Mouse (Mus musculus) limb, embryonic 14.5 days (tissue): Measurements from ENCODE around the gene Cdh4. TPM values are rescaled to one million over a fixed set of nuclear protein-coding genes. Genes with fewer than 3 reads are reported as not detected.

Experiments used
- ATAC-seq: fragments of 200-750 bp; cut with Nextera tagmentation; 2 replicates; pipeline ENCODE4 v1.8.0; 2017; ENCODE audit warnings: low read depth, moderate number of reproducible peaks, moderate TSS enrichment; ENCODE audit not compliant: low FRiP score
- DNase-seq: peaks from one replicate; pipeline ENCODE4 v3.0.0-alpha.2; 2015; ENCODE audit warnings: low spot score
- H3K27ac ChIP-seq: fragments of 300-500 bp; sonication (generic); replicated peaks from 2 replicates; pipeline ENCODE4 v1.5.1; 2014; ENCODE audit warnings: low read depth, mild to moderate bottlenecking, low read length, moderate library complexity, mixed read lengths
- H3K27me3 ChIP-seq: fragments of 300-500 bp; sonication (generic); 2 replicates; pipeline ENCODE4 v1.6.1; 2014; ENCODE audit warnings: low read length, mixed read lengths; ENCODE audit not compliant: control insufficient read depth, insufficient read depth
- H3K36me3 ChIP-seq: fragments of 300-500 bp; sonication (generic); 2 replicates; pipeline ENCODE4 v1.6.1; 2014; ENCODE audit warnings: mild to moderate bottlenecking, low read length, moderate library complexity, mixed read lengths; ENCODE audit not compliant: control insufficient read depth, insufficient read depth
- H3K4me1 ChIP-seq: fragments of 300-500 bp; sonication (generic); 2 replicates; pipeline ENCODE4 v1.6.1; 2014; ENCODE audit warnings: antibody characterized with exemption, low read length, mixed read lengths; ENCODE audit not compliant: control insufficient read depth, insufficient read depth
- H3K4me2 ChIP-seq: fragments of 300-500 bp; sonication (generic); replicated peaks from 2 replicates; pipeline ENCODE4 v1.6.1; 2014; ENCODE audit warnings: low read depth, mild to moderate bottlenecking, low read length, moderate library complexity; ENCODE audit not compliant: severe bottlenecking
- H3K4me3 ChIP-seq: fragments of 300-500 bp; sonication (generic); replicated peaks from 2 replicates; pipeline ENCODE4 v1.5.1; 2014; ENCODE audit warnings: low read length
- H3K9ac ChIP-seq: fragments of 300-500 bp; sonication (generic); 2 replicates; pipeline ENCODE4 v1.6.1; 2014; ENCODE audit warnings: mild to moderate bottlenecking, low read depth, low read length, moderate library complexity; ENCODE audit not compliant: severe bottlenecking
- H3K9me3 ChIP-seq: fragments of 300-500 bp; sonication (generic); 2 replicates; pipeline ENCODE4 v1.6.1; 2016; ENCODE audit warnings: low read length; ENCODE audit not compliant: control insufficient read depth
- POLR2A ChIP-seq: fragments of 200-500 bp; IDR thresholded peaks from 2 replicates; pipeline ENCODE4 v1.8.0; 2012; ENCODE audit warnings: inconsistent platforms, mild to moderate bottlenecking, moderate library complexity, borderline replicate concordance; ENCODE audit not compliant: insufficient read depth, insufficient read length; ENCODE audit errors: extremely low read depth
- WGBS: fragments of 180-500 bp; shearing (Covaris S2); extraction: QIAGEN DNeasy Blood & Tissue Kit; methylation state at CpG from one replicate; pipeline ENCODE4 v1.1.7; 2014; 5-methylcytosine and 5-hydroxymethylcytosine counted together
- polyA plus RNA-seq, 2 experiments: library from polyadenylated mRNA; depleted of rRNA in 1 of 2; stranded (reverse) in 1 of 2; unstranded in 1 of 2; fragments of >200 nt; fragmentation: Nextera tagmentation in 1 of 2; extraction: Ambion mirVana in 1 of 2; gene quantifications; 2 replicates each; pipeline versions ENCODE4 v1.2.1 to v1.2.3; 2012 to 2014

The Cdh4 gene
- polyA plus RNA-seq, 2 experiments = 7.5 to 9.0 TPM

DNA sequence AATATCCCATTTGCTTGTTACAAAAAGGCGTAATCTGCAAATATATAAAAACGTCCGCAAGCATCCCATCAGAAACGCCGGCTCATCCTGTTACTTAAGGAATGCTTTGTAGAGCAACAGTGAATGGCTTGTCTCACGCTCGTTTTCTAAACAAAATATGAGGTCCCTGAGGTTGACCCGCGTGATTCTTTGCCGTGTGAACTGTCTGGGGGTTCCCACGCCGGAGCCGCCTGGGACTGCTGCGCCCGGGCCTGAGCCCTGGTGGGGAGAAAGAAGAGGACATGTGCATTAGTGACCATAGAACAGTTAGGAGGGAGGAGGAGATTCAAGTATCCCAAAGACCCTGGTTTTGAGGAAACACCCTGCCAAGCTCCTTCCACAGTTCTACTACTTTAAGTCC lies 471.1 kb downstream of the Cdh4 start:
- Histone ChIP-seq H3K4me2 (no peak overlapping the region), H3K27me3 (no peaks in the 10 kb centered on the region), H3K36me3 (peaks cover 40% of the 10 kb centered on the region), H3K9ac (no peak overlapping the region), H3K4me3 (no peak overlapping the region), H3K4me1 (no peaks in the 10 kb centered on the region), H3K27ac (no peak overlapping the region), H3K9me3 (no peaks in the 10 kb centered on the region)
- DNase-seq (no peak), ATAC-seq (no peak)
- WGBS = 90% methylated on average over 15 of the region's 15 CpGs
- no peak for TF ChIP-seq POLR2A

- 88% methylated on average over 2 of the region's 2 CpGs for WGBS
- Histone ChIP-seq H3K36me3 (peaks cover 49% of the 10 kb centered on the region), H3K9ac (no peak overlapping the region), H3K27ac (no peak overlapping the region), H3K4me1 (no peaks in the 10 kb centered on the region), H3K9me3 (no peaks in the 10 kb centered on the region), H3K4me3 (no peak overlapping the region), H3K4me2 (no peak overlapping the region), H3K27me3 (no peaks in the 10 kb centered on the region)
- ATAC-seq (no peak), DNase-seq (no peak)
- no peak for TF ChIP-seq POLR2A
Measured at GRCm38 (mm10) chr2:179914246-179914645, 472.0 kb downstream of the Cdh4 start.

GRCm38 (mm10) chr2:179916877-179917673 lies 474.8 kb downstream of the Cdh4 start:
- DNase-seq = peak; percentile 63
- Histone ChIP-seq H3K36me3 (peaks cover 69% of the 10 kb centered on the region), H3K27ac (no peak overlapping the region), H3K4me3 (no peak overlapping the region), H3K4me2 (no peak overlapping the region), H3K9ac (no peak overlapping the region), H3K9me3 (no peaks in the 10 kb centered on the region), H3K4me1 (no peaks in the 10 kb centered on the region), H3K27me3 (no peaks in the 10 kb centered on the region)
- TF ChIP-seq POLR2A = no peak
- 38% methylated on average over 5 of the region's 5 CpGs for WGBS
- ATAC-seq = peak; percentile 79

DNA sequence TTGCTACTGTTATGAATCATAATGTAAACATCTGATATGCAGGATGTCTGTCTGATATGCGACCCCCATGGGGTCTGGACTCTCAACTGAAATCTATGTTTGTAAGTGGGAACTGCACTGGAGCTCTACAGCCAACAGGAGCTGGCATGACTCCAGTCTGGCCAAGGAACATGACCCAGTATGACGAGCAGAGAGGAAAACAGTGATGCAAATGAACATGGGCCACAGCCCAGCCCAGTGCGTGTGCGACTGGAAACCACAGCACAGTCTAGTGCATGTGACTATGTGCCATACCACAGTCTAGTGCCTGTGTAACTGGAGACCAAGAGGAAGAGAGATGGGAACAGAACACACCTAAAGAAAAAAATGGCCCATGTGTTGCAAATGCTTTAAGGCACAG lies 477.8 kb downstream of the Cdh4 start:
- Histone ChIP-seq H3K27me3 (no peaks in the 10 kb centered on the region), H3K27ac (no peak overlapping the region), H3K4me1 (no peaks in the 10 kb centered on the region), H3K9ac (no peak overlapping the region), H3K4me2 (no peak overlapping the region), H3K36me3 (peaks cover 72% of the 10 kb centered on the region), H3K4me3 (no peak overlapping the region), H3K9me3 (no peaks in the 10 kb centered on the region)
- no peak for ATAC-seq
- 89% methylated on average over 4 of the region's 4 CpGs for WGBS
- DNase-seq = no peak
- TF ChIP-seq POLR2A = no peak

DNA sequence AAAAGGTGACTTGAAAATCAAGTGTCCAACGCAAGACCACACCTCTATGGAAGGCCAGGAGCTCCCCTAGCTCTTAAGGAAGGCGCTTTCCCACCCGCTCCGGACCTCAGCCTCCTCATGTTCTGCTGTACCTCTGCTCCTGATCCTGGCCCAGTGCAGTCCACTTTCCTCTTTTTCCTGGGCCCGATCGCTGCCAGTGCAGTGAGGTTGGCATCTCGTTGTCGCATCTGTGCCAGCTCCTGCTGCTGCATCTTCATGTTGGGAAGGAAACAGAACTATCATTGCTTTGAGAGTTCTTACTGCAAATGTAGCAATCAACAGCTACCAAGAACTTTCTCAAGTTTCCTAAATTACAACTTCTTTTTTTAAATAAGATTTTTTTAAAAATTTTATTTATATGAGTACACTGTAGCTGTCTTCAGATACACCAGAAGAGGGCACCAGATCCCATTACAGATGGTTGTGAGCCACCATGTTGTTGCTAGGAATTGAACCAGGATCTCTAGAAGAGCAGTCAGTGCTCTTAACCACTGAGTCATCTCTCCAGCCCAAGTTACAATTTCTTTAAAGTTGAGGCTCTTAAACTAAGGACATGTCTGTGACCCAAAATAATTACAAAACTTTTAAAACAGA lies 478.9 kb downstream of the Cdh4 start:
- no peaks in the 10 kb centered on the region for H3K4me1 ChIP-seq
- ATAC-seq (no peak), DNase-seq (no peak)
- whole genome bisulfite sequencing = 96% methylated on average over 8 of the region's 8 CpGs
- H3K36me3 ChIP-seq = peaks cover 78% of the 10 kb centered on the region
- H3K27me3 ChIP-seq = no peaks in the 10 kb centered on the region
- no peak overlapping the region for H3K27ac ChIP-seq
- H3K9me3 ChIP-seq = no peaks in the 10 kb centered on the region
- H3K4me3 ChIP-seq = no peak overlapping the region
- H3K9ac ChIP-seq = no peak overlapping the region
- no peak overlapping the region for H3K4me2 ChIP-seq
- no peak for TF ChIP-seq POLR2A
